Mouse (Mus musculus): Measurements from ENCODE around the gene Olfr914. TPM values are rescaled to one million over a fixed set of nuclear protein-coding genes. Genes with fewer than 3 reads are reported as not detected.

Gene Olfr914
- polyA plus RNA-seq (2012; ENCODE audit: insufficient read depth, low replicate concordance) = not detected in 2 replicates

DNA sequence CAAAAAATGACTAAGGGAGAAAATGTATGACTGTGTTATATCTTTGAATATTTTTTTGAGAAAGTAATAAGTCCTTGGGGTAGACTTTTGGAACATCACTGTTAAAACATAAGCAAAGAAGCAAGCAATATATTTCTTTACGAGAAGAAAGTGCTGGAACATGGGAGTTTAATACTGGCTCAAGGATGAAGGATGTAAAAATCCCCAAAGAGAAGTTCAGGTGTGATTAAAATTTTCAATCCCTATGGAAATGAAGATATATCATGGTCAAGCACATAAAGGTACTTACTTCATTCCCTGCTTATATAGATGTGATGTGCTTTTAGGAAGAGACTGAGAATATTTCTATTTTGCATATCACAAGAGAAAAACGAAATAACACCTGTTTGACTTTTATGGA is at the start of gene Olfr914:
TSS of gene Olfr914 (plus strand) at position 301 of the 400 bp plus-strand sequence.
- H3K36me3 ChIP-seq (replicated peaks; ENCODE audit: low read length) = no peaks in the 10 kb centered on the region
- TF ChIP-seq FLI1 (IDR thresholded peaks at IDR 0.05; ENCODE audit: low read length) (no peak), GATA1 (IDR thresholded peaks at IDR 0.05; ENCODE audit: borderline replicate concordance, low read length) (no peak)
- H3K27me3 ChIP-seq (replicated peaks) = no peaks in the 10 kb centered on the region
- no peak within 1 kb of the TSS for H3K4me3 ChIP-seq (replicated peaks)
- H3K9me3 ChIP-seq = no peaks in the 10 kb centered on the region
- no peaks in the 10 kb centered on the region for H3K4me1 ChIP-seq

DNA sequence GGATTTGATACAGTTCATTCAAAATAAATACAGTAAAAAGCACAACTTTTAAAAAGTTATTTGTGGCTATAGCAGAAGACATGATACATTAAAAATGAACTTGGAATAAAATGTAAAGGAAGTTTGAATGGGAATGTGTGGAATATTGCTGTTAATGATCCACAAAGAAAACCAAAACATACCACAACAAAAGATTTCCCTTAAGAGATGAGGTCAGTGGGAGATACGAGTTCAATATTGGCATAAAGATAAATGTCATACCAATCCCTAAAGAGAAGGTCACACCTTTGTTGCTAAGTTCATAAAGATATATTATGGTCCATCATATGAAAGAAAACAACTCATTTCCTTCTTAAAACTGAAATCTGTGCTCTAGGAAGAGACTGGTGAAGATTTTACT is 25.0 kb upstream of the Olfr914 start, which contains the start of gene Olfr912:
TSS of gene Olfr912 (plus strand) at position 301 of the 400 bp plus-strand sequence.
- no peak for TF ChIP-seq FLI1 (IDR thresholded peaks at IDR 0.05; ENCODE audit: low read length)
- TF ChIP-seq GATA1 (IDR thresholded peaks at IDR 0.05; ENCODE audit: borderline replicate concordance, low read length) = no peak
- Histone ChIP-seq H3K4me3 (replicated peaks) (no peak within 1 kb of the TSS), H3K36me3 (replicated peaks; ENCODE audit: low read length) (no peaks in the 10 kb centered on the region), H3K4me1 (no peaks in the 10 kb centered on the region), H3K9me3 (no peaks in the 10 kb centered on the region), H3K27me3 (replicated peaks) (no peaks in the 10 kb centered on the region)

DNA sequence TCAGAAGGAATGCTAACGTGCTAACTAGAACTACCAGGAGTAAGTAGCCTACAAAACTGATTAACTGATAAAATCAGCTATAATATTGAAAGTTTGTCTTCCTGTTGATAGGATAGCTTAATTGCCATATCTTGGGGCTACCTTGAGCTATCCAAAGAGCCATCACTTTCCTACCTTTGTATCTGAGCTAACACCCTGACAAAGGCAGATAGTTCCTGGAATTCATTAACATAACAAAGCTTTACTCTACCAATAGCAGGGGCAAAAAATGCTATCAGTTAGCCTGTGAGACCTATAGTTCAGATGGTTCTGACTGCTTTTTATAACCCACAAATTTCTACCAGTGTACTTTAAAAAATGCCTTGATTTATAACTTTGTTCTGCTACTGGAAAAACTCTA is 13.8 kb upstream of the Olfr914 start:
- TF ChIP-seq FLI1 (IDR thresholded peaks at IDR 0.05; ENCODE audit: low read length) (no peak), GATA1 (IDR thresholded peaks at IDR 0.05; ENCODE audit: borderline replicate concordance, low read length) (no peak)
- no peaks in the 10 kb centered on the region for H3K4me1 ChIP-seq

GRCm38 (mm10) chr9:38592459-38592858 is 12.4 kb upstream of the Olfr914 start, which contains the start of gene Olfr913:
Gene Olfr913, plus strand, starts transcription at chr9:38592759.
- TF ChIP-seq GATA1 (IDR thresholded peaks at IDR 0.05; ENCODE audit: borderline replicate concordance, low read length) (no peak), FLI1 (IDR thresholded peaks at IDR 0.05; ENCODE audit: low read length) (no peak)
- Histone ChIP-seq H3K9me3 (no peaks in the 10 kb centered on the region), H3K27me3 (replicated peaks) (no peaks in the 10 kb centered on the region), H3K4me1 (no peaks in the 10 kb centered on the region), H3K36me3 (replicated peaks; ENCODE audit: low read length) (no peaks in the 10 kb centered on the region), H3K4me3 (replicated peaks) (no peak within 1 kb of the TSS)

More for the DNA sequence above, 13.8 kb upstream of the Olfr914 start:
- Histone ChIP-seq H3K4me3 (replicated peaks) (no peak overlapping the region), H3K27me3 (replicated peaks) (no peaks in the 10 kb centered on the region), H3K36me3 (replicated peaks; ENCODE audit: low read length) (no peaks in the 10 kb centered on the region), H3K9me3 (no peaks in the 10 kb centered on the region)

- TF ChIP-seq GATA1 (IDR thresholded peaks at IDR 0.05; ENCODE audit: borderline replicate concordance, low read length) (no peak), FLI1 (IDR thresholded peaks at IDR 0.05; ENCODE audit: low read length) (no peak)
- Histone ChIP-seq H3K36me3 (replicated peaks; ENCODE audit: low read length) (no peaks in the 10 kb centered on the region), H3K4me1 (no peaks in the 10 kb centered on the region), H3K27me3 (replicated peaks) (no peaks in the 10 kb centered on the region), H3K4me3 (replicated peaks) (no peak overlapping the region), H3K9me3 (no peaks in the 10 kb centered on the region; the same call in 1 of the 2 replicates)
Observed at GRCm38 (mm10) chr9:38632406-38632805, 27.5 kb downstream of the Olfr914 start.

GRCm38 (mm10) chr9:38659775-38660174 is 54.9 kb downstream of the Olfr914 start, which contains the start of gene Olfr916:
Gene Olfr916, minus strand, starts transcription at chr9:38659875.
- TF ChIP-seq FLI1 (IDR thresholded peaks at IDR 0.05; ENCODE audit: low read length) = no peak
- TF ChIP-seq GATA1 (IDR thresholded peaks at IDR 0.05; ENCODE audit: borderline replicate concordance, low read length) = no peak
- Histone ChIP-seq H3K27me3 (replicated peaks) (no peaks in the 10 kb centered on the region), H3K9me3 (no peaks in the 10 kb centered on the region), H3K4me3 (replicated peaks) (no peak within 1 kb of the TSS), H3K4me1 (no peaks in the 10 kb centered on the region), H3K36me3 (replicated peaks; ENCODE audit: low read length) (no peaks in the 10 kb centered on the region)

Other genes with a start within 250 kb of the Olfr914 start
- not detected in 2 replicates for gene Olfr250, start 238.2 kb upstream of the Olfr914 start, polyA plus RNA-seq (2012; ENCODE audit: insufficient read depth, low replicate concordance)
- not detected in 2 replicates for gene Olfr251, start 228.0 kb upstream of the Olfr914 start, polyA plus RNA-seq (2012; ENCODE audit: insufficient read depth, low replicate concordance)
- not detected in 2 replicates for gene Olfr147, start 203.4 kb upstream of the Olfr914 start, polyA plus RNA-seq (2012; ENCODE audit: insufficient read depth, low replicate concordance)
- not detected in 2 replicates for gene Olfr901, start 175.6 kb upstream of the Olfr914 start, polyA plus RNA-seq (2012; ENCODE audit: insufficient read depth, low replicate concordance)
- not detected in 2 replicates for gene Olfr902, start 157.4 kb upstream of the Olfr914 start, polyA plus RNA-seq (2012; ENCODE audit: insufficient read depth, low replicate concordance)
- not detected in 2 replicates for gene Olfr904, start 142.0 kb upstream of the Olfr914 start, polyA plus RNA-seq (2012; ENCODE audit: insufficient read depth, low replicate concordance)
- gene Olfr905, start 134.0 kb upstream of the Olfr914 start, polyA plus RNA-seq (2012; ENCODE audit: insufficient read depth, low replicate concordance) = not detected in 2 replicates
- gene Olfr906, start 118.0 kb upstream of the Olfr914 start, polyA plus RNA-seq (2012; ENCODE audit: insufficient read depth, low replicate concordance) = not detected in 2 replicates
- gene Olfr907, start 109.3 kb upstream of the Olfr914 start, polyA plus RNA-seq (2012; ENCODE audit: insufficient read depth, low replicate concordance) = not detected in 2 replicates
- gene Olfr911-ps1, start 83.5 kb upstream of the Olfr914 start, polyA plus RNA-seq (2012; ENCODE audit: insufficient read depth, low replicate concordance) = not detected in 2 replicates
- not detected in 2 replicates for gene Olfr910, start 67.3 kb upstream of the Olfr914 start, polyA plus RNA-seq (2012; ENCODE audit: insufficient read depth, low replicate concordance)
- gene Olfr912, start 24.9 kb upstream of the Olfr914 start, polyA plus RNA-seq (2012; ENCODE audit: insufficient read depth, low replicate concordance) = not detected in 2 replicates
- gene Olfr913, start 12.3 kb upstream of the Olfr914 start, polyA plus RNA-seq (2012; ENCODE audit: insufficient read depth, low replicate concordance) = not detected in 2 replicates
- gene Olfr916, start 54.8 kb downstream of the Olfr914 start, polyA plus RNA-seq (2012; ENCODE audit: insufficient read depth, low replicate concordance) = 0.02 TPM in 1 of 2 replicates, not detected in the other
- gene Olfr917, start 60.7 kb downstream of the Olfr914 start, polyA plus RNA-seq (2012; ENCODE audit: insufficient read depth, low replicate concordance) = not detected in 2 replicates
- gene Olfr918, start 69.5 kb downstream of the Olfr914 start, polyA plus RNA-seq (2012; ENCODE audit: insufficient read depth, low replicate concordance) = not detected in 2 replicates
- gene Olfr919, start 98.6 kb downstream of the Olfr914 start, polyA plus RNA-seq (2012; ENCODE audit: insufficient read depth, low replicate concordance) = not detected in 2 replicates
- 0.40 TPM in 1 of 2 replicates, not detected in the other for gene Vwa5a, start 113.2 kb downstream of the Olfr914 start, polyA plus RNA-seq (2012; ENCODE audit: insufficient read depth, low replicate concordance)
- gene Olfr920, start 147.2 kb downstream of the Olfr914 start, polyA plus RNA-seq (2012; ENCODE audit: insufficient read depth, low replicate concordance) = not detected in 2 replicates
- gene Olfr921, start 168.0 kb downstream of the Olfr914 start, polyA plus RNA-seq (2012; ENCODE audit: insufficient read depth, low replicate concordance) = not detected in 2 replicates
- gene Olfr922, start 209.5 kb downstream of the Olfr914 start, polyA plus RNA-seq (2012; ENCODE audit: insufficient read depth, low replicate concordance) = not detected in 2 replicates
- not detected in 2 replicates for gene Olfr923, start 221.4 kb downstream of the Olfr914 start, polyA plus RNA-seq (2012; ENCODE audit: insufficient read depth, low replicate concordance)
- gene Olfr924, start 239.3 kb downstream of the Olfr914 start, polyA plus RNA-seq (2012; ENCODE audit: insufficient read depth, low replicate concordance) = not detected in 2 replicates
- gene Olfr26, start 250.0 kb downstream of the Olfr914 start, polyA plus RNA-seq (2012; ENCODE audit: insufficient read depth, low replicate concordance) = not detected in 2 replicates